Mouse (Mus musculus) embryonic fibroblast, embryonic 13.5 days (primary cell): ENCODE measurements at regions not wholly inside any gene's neighbourhood (a gene's known extent, or its start where the extent isn't known, plus 50 kb on each side); places are given as distances from the start of the nearest gene placed in this dataset.

Experiments
- H3K27ac ChIP-seq: 2 replicates; pipeline ENCODE4 v1.5.1; 2012; ENCODE audit warnings: low read length, control low read depth, inconsistent platforms; ENCODE audit not compliant: insufficient read depth
- H3K4me1 ChIP-seq: 2 replicates; pipeline ENCODE4 v1.6.1; 2011; ENCODE audit warnings: low read length; ENCODE audit not compliant: control insufficient read depth, insufficient read depth
- H3K4me3 ChIP-seq: 2 replicates; pipeline ENCODE4 v1.5.1; 2011; ENCODE audit warnings: mild to moderate bottlenecking, control low read depth, low read length; ENCODE audit not compliant: insufficient read depth
- CTCF ChIP-seq: IDR thresholded peaks from 2 replicates; pipeline ENCODE4 v1.5.1; 2011; ENCODE audit warnings: mild to moderate bottlenecking, control low read depth, low read length, moderate library complexity, borderline replicate concordance; ENCODE audit not compliant: insufficient read depth
- POLR2A ChIP-seq: IDR thresholded peaks from 2 replicates; pipeline ENCODE4 v1.6.1; 2011; ENCODE audit warnings: low read depth, mild to moderate bottlenecking, control low read depth, low read length, moderate library complexity

- Histone ChIP-seq H3K27ac (no peak overlapping the region), H3K4me3 (no peak overlapping the region), H3K4me1 (no peaks in the 10 kb centered on the region)
- TF ChIP-seq POLR2A (no peak), CTCF (no peak)
Measured at GRCm38 (mm10) chr10:96847028-96847427, 230.2 kb downstream of the Btg1 start.

DNA sequence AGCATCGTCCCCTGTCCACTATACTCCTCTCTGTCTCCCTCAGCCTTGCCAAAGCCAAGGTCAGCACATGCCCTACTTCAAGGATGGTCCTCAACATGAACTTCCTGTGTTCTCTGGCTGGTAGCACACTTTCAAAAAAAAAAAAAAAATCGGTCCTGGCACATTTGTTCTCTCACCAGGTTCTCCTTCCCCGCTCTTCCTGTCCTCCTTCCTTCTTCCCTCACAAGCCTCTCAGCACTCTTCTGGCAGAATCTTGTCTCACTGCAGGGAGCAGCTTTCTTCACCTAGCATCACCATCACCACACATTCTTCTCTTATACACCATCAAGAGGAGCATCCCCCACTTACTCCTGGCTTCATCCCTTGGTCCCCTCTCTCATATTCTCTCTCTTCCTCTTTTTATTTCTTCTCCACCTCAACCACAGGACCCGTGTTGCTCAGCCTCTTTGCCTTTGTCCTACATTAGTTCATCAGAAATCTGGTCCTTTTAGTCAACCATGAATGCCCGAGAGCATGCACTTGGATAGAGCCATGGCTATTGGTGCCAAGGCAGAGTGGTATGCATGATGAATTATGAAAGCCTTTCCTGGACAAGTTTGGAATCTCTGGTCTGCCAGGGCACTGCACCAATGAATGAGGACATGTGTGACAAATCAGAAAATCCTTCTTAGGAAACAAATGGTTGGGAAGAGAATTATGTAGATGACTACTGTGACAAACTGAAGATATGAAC lies 230.8 kb downstream of the Btg1 start:
- TF ChIP-seq CTCF (no peak), POLR2A (no peak)
- no peaks in the 10 kb centered on the region for H3K4me1 ChIP-seq
- H3K4me3 ChIP-seq: no peak overlapping the region
- H3K27ac ChIP-seq: no peak overlapping the region

GRCm38 (mm10) chr10:96848496-96848895 lies 231.7 kb downstream of the Btg1 start:
- H3K27ac ChIP-seq: no peak overlapping the region

DNA sequence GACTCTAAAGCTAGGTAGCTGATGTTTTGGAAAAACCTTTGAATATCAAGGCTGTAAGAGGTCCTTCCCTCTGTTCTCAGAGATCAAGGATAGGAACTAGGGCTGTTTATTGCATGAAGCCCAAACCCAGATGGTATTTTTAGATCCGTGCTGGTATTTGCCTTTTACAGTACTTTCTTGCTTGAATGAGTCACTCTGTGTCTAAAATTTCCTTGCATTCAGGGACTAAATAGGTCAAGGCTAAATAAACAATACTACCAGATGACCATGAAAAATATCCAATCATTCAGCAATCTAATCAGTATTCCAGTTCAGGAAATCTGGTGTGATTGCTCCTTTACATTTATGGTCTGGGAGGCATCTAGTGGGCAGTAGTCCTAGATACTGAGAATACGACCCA lies 243.6 kb downstream of the Btg1 start:
- Histone ChIP-seq H3K4me3 (no peak overlapping the region), H3K4me1 (0 out of 2 replicates have a peak, but pooled peaks cover 2% of the 10 kb centered on the region), H3K27ac (peak overlapping the region; percentile 92)
- no peak for TF ChIP-seq POLR2A
- no peak for TF ChIP-seq CTCF

More at GRCm38 (mm10) chr10:96848496-96848895, 231.7 kb downstream of the Btg1 start:
- Histone ChIP-seq H3K4me3 (no peak overlapping the region), H3K4me1 (no peaks in the 10 kb centered on the region)
- TF ChIP-seq POLR2A (no peak), CTCF (no peak)

DNA sequence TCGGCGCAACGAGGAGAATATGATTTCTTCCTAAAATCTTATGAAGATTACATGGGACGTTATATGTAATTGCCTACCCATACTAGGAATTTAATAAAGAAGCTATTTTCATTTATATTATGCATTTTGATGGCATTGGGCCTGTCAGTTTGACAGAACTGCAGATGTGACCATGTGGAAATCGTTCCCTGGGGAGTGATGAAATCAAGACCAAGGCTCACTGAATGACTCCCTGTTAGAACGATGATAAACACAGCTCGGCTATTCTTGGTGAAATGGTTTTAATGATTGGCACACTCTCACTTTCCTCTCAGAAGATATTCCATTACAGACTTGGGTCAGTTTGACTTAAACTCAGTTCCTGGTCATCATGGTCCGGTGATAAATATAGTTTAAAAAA lies 246.4 kb downstream of the Btg1 start:
- no peak for TF ChIP-seq POLR2A
- no peak for TF ChIP-seq CTCF
- 0 out of 2 replicates have a peak, but pooled peaks cover 2% of the 10 kb centered on the region for H3K4me1 ChIP-seq
- no peak overlapping the region for H3K27ac ChIP-seq
- no peak overlapping the region for H3K4me3 ChIP-seq

DNA sequence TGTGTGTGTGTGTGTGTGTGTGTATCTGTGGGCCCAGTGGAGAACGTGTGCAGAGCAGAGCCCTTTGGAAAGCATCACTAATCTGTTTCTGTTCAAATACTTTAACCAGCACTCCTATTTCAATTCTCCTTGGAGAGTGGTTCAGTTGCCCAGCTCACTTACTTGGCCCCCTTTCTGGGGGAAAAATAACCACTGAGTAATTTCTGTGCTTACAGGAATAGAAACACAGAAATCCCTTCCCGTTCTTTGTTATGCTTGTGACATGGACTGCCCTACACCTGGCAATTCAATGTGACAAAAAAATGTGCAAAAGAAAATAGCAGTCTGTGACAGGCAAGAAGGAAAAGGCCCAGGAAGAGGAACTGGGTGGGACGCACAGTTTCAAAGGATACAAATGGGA lies 249.7 kb downstream of the Btg1 start:
- Histone ChIP-seq H3K27ac (no peak overlapping the region), H3K4me3 (no peak overlapping the region), H3K4me1 (no peaks in the 10 kb centered on the region)
- no peak for TF ChIP-seq CTCF
- TF ChIP-seq POLR2A: no peak

DNA sequence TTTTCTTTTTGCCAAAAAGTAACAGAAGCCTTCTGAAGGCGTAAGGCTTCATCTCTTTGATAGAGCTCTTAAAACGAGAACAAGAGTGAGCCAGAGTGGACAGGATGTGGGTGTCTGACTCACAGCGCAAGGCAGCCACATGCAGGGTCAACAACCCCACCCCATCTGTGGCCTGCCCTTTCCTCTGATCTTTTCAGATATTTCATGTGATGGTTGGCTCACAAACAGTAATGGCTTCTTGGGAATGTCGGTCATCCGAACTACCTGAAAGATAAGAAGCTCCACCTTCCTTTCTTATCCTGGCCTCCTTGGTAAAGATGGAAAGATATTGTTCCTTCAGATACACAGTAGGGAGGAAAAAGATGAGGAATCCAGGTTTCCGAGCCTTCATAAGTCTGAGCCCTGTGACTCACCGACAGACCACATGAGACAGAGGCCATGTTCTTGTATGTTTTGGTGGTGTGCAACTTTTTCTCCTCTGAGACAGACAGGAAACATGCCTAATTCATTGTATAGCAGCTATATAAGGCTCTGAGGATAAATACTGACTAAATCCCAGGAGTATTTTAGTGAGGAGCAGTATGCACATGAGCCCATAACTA lies 254.9 kb downstream of the Btg1 start:
- TF ChIP-seq POLR2A (no peak), CTCF (no peak)
- Histone ChIP-seq H3K27ac (peak overlapping the region; percentile 97), H3K4me3 (no peak overlapping the region), H3K4me1 (peaks cover 7% of the 10 kb centered on the region)

DNA sequence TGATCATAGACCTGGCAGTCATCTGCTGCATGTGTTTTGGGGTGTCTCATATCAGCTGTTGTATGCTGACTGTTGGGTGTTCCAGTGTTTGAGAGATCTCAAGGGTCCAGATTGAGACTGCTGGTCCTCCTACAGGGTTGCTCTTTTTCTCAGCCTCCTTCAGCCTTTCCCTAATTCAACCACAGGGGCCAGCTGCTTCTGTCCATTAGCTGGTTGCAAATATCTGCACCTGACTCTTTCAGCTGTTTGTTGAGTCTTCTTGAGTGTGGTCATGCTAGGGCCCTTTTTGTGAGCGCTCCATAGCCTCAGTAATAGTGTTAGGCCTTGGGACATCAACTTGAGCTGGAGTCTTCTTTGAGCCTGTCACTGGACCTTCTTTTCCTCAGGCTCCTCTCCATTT lies 257.8 kb downstream of the Btg1 start:
- H3K4me3 ChIP-seq: no peak overlapping the region
- H3K27ac ChIP-seq: no peak overlapping the region
- no peak for TF ChIP-seq CTCF
- TF ChIP-seq POLR2A: no peak
- peaks cover 7% of the 10 kb centered on the region for H3K4me1 ChIP-seq

DNA sequence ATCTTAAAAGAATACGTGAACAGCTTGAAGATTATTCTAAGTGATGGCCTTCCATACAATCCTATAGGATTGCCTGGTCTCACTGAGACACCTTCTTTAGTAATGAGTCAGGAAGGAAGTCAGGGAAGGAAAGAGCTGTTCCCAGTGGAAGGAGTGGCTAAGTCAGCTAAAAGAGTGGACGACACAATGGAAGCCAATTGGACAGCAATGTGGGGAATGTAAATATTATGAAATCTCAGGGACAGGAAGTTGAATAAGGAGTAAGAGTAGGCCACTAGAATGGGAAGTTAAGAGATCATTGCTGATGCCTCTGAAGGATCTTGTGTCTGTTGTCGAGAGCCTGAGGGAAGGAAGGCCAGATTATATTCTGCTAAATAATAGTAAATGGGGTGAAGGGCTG lies 258.9 kb downstream of the Btg1 start:
- Histone ChIP-seq H3K4me1 (peaks cover 7% of the 10 kb centered on the region), H3K27ac (no peak overlapping the region; the same call in 1 of the 2 replicates), H3K4me3 (no peak overlapping the region)
- TF ChIP-seq CTCF: no peak
- TF ChIP-seq POLR2A: no peak

DNA sequence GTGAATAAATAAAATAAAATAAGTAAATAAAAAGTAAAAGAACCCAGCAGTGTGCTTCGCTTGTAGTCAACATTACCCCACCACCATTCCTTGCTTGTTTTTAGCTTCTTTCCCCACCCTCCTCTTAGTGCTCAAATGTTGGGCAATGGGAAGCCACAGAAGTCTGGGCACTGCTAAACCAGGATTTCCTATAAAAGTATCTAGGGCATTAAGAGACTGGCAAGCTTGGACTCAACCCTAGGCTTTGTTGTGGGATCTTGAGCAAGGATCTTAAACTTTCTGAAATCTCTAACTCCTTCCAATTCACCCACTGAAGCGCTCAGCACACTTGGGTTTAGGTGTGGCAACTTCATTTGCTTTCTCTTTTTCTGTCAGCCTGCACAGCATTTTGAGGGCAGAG lies 262.6 kb downstream of the Btg1 start:
- Histone ChIP-seq H3K4me3 (no peak overlapping the region), H3K27ac (no peak overlapping the region), H3K4me1 (peaks cover 4% of the 10 kb centered on the region)
- no peak for TF ChIP-seq CTCF
- TF ChIP-seq POLR2A: no peak

GRCm38 (mm10) chr10:96880771-96881170 lies 264.0 kb downstream of the Btg1 start:
- TF ChIP-seq CTCF (no peak), POLR2A (no peak)
- H3K4me3 ChIP-seq: no peak overlapping the region
- peaks cover 2% of the 10 kb centered on the region for H3K4me1 ChIP-seq
- no peak overlapping the region for H3K27ac ChIP-seq
